Mouse (Mus musculus) cerebellum, adult 9-11 months (tissue): ENCODE results near the gene Pacs1.

Experiments
- DNase-seq: peaks from one replicate; pipeline ENCODE4 v3.0.0; 2022

Gene Pacs1

DNA sequence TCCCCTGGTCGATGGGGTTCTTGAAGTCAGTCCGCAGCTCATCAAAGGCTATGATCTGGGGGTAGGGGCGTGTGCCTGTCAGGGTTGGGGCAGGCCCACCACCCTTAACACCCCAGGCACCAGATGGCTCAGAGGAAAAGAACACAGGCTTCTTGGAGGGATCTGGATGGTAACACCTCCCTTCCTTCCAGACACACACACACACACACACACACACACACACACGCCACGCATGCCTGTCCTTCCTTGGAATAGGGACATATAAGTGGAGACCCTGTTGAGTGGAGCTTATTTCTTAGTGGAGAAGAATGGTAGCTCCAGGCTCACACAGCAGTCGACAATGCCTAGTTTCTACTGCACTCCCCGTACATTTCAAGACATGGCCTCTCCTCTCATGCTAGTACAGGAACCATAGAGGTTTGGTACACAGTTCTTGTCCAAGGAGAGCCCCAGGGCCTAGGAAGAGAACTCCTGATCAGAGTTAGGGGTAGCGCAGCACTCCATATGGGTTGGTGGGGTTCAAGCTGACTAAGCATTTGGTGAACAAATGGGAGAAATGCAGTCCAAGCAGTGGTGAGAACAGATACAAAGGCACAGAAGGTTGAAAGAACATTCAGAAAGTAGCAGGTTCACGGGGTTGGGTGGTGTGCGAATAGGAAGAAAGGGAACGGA, 178.0 kb downstream of the Pacs1 start:
- DNase-seq = no peak

DNA sequence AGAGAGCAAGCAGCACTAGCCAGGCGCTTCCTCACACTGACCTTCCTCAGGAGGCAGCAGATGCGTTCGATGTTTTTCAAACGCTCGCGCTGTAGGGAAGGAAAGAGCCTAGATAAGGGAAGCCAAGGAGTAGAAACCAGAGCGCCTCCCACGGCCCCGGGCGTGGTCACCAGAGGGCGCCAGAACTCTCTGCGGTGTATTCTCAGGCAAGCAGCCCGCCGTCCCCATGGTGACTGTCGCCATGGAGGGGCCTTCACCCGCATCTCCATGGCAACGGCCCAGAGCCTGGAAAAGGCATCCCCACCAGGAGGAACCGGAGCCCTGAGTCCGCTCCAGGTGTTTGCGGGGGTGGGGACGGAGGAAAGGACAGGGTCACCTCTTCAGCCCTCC, 178.7 kb downstream of the Pacs1 start:
- peak; percentile 94 for DNase-seq

DNA sequence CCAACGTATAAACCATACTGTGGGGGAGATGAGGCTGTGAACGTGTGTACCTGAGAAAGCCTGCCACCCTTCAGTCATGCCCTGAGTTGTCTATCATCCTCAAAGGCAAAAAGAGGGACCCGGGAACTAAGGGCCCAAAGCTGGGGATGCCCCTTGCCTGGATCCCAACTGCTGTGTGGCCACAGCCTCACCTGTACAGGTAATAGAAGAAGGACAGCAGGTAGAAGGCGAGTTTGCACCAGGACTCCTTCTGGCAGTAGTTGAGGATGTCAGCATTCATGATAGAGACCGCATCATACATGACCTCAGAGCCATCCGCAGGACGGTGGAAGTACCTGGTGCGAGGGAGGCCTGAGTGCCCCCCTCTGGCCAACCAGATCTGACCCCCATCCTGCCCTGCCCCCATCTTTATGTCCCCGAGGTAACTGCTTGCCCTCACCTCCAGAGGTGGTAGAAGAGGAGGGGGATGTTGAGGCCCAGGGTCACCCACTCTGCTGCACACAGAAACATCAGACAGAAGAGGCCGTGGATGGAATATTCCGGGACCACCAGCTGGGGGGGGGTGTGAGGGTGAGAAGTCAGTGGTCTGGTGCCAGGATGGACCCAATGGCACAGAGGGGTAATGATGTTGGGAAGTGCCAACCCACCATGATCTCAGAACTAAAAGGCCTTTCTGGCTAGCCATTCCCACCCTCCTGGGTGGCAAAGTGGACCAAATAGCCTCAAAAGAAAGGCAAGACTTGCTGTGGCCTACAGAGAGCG, 179.3 kb downstream of the Pacs1 start:
- DNase-seq = peak; percentile 77

DNA sequence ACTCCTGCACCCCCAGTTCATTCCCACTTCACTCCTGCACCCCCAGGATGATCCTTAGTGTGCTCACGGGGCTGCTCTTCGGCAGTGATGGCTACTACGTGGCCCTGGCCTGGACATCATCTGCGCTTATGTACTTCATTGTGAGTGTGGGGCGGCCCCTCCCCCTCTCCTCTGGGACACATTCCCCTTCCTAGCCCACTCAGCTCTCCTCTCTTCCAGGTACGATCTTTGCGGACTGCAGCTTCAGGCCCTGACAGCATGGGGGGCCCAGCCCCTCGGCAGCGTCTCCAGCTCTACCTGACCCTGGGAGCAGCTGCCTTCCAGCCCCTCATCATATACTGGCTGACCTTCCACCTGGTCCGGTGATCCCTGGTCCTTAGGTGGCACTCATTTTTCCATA, 180.8 kb downstream of the Pacs1 start:
- DNase-seq = peak; percentile 58

DNA sequence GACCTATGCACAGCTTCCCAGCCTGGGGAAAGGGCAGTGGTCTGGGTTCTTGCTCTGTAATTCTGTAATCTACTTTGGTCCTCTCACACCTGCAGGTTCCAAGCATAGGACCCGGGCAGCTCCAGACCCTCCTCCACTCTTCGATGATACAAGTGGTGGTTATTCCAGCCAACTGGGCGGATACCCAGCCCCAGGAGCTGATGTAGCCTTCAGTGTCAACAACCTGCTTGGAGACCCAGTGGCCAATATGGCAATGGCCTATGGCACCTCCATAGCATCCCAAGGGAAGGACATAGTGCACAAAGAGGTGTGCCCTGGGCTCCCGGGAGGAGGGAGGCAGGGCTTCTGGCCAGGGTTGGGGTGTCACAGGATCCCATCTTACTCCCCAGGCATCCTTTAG, 183.6 kb downstream of the Pacs1 start:
- DNase-seq = peak; percentile 68

DNA sequence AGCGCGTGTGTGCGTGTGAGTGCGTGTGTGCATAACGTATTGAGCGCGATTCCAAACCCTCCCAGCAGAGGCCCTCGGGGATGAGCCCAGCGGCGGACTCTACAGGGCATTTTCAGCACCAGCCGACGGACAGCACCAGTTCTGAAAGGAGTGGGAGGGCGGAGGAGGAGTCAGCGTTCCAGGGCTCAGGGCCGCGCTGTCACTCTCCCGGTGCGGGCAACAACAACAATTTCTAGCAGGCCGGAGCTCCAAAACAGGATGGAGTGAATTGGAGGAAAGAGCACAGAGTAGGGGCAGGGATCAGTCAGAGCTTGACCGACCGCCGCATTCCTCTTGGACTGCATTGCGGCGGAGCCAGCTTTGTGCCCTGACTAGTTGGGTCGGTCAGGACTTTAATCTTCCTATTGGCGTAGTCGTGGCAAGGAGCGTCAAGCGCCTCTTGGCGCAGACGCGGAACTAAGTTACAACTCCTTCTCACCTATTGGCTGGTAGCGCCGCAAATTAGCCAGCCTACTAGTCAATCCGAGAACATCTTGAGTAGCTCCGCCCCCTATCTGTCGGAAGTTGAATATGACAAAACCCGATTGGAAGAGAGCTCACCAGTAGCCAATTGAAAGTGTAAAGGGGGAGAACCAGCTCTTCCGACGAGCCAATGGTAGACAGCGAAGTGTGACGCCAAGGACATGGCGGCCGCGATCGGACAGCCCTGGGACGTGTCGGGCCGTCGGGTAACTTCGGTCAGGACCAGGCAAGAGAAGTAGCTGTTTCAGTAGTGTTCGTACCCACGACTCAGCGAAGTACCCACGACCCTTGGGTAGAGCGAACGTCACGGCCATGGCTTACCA, 184.8 kb downstream of the Pacs1 start, which contains the start of gene Yif1a:
Gene Yif1a, plus strand, starts transcription at position 655 of the 845 bp plus-strand sequence.
- peak; percentile 99 for DNase-seq

DNA sequence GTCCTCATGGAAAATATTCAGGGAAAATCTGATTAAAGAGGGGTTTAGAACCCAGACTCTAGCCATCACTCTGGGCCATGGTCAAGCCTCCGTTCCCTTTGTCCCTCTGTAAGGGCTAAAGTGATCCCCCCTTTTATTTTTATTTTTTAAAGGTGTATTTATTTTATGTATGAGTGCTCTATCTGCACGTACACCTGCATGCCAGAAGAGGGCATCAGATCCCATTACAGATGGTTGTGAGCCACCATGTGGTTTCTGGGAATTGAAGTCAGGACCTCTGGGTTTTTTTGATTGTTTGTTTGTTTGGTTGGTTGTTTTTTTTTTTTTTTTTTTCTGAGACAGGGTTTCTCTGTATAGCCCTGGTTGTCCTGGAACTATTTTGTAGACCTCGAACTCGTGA, 186.4 kb downstream of the Pacs1 start:
- peak; percentile 29 for DNase-seq

DNA sequence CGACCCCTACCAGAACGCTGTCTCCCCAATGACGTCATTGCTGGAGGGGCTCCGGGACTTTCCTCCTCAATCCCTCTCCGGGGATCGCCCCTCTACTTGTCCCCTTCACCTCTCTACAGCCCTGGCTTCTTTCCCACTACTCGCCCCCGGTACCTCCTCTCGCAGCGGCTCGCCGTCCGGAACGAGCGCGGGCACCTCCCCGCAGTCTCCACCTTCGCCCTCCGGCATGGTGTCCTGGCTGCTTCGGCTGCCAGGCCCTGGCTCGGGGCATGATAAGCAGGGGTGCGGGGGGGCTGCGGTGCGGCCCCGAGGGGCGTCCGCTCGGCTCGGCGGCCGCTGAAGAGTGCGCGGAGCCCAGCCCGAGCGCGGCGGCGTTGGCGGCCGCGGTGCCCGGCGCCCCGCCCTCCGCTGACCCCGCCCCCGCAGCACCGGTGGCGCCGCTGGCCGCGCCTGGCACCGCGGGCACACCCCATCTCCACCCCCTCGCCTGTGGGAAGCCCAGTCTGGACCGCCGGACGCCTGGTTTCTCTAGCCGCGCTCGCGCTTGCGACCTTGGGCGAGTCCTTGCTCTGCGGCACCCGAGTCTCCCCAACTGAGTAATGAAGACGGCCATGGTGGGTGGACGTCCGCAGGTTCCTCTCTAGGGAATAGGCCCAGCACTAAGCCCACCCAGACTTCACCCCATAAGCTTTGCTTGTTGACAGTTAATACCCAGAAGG, 187.6 kb downstream of the Pacs1 start, which contains the start of gene Tmem151a:
Gene Tmem151a, minus strand, starts transcription at position 387 of the 719 bp plus-strand sequence.
- peak; percentile 84 for DNase-seq

DNA sequence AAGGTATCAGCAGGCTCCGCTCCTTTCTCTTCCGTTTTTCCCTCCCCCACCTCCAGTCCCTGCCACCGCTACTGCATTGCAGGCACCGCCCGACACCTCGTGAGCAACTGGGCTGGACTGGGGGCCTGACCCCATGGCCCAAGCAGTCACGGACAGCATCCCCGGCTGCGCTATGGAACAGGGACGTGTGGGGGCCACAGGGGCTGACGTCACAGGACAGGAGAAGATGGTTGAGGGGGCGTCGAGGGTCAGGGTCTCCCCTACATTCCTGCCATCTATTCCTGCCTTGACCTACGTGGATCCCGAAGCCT, 188.1 kb downstream of the Pacs1 start:
- no peak for DNase-seq

DNA sequence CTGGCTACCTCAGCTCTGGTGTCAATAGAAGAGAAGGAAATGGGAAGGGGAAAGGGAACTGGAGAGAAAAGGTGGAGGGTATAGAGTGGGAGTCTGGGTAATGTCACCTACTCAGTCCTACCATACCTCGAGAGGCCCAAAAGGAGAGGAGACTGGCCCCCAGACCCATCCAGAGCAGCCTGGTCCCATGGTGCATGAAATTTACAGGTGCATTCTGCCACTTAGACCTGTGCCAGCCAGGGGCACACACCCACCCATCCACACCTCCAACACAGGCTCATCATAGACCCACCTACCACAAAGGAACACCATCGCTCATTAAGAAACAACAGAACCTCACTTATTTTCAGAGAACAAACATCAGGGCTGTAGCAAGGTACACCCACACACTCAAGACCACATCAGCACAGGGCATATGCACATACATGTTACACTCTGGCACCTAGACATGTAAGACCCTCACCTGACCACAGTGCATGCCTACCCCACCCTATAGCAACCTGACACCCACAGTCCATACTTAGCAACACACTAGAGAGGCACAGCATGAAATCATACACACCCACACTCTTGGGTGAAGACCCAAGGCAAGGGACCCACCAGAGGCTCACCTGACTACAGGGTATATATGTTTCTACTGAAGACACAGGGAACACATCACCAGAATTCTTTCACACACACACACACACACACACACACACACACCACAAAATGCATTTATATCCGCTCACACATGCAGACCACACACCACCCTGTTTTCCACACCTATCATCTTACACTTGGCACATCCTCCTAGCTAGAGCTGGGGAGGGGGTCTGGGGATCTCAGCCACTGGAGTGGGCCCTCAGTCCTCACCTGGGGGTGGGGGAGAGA, 188.7 kb downstream of the Pacs1 start:
- peak; percentile 57 for DNase-seq
